Mouse (Mus musculus) testis, adult 2 months (tissue): Measurements from ENCODE around the gene Gm3187.
"Not testable (repeated sequence)": the region's sequence is repeated elsewhere in the genome, so short reads cannot be mapped to it uniquely, and the experiment has no call there.

Experiments used
- CTCF ChIP-seq: fragments of 200-500 bp; IDR thresholded peaks from 2 replicates; pipeline ENCODE4 v1.5.1; 2012; ENCODE audit warnings: low read depth, mild to moderate bottlenecking, inconsistent platforms, low read length, moderate library complexity; ENCODE audit not compliant: control insufficient read depth, insufficient read depth, insufficient replicate concordance
- POLR2A ChIP-seq: fragments of 200-500 bp; IDR thresholded peaks from 2 replicates; pipeline ENCODE4 v1.6.1; 2012; ENCODE audit warnings: low read depth, mild to moderate bottlenecking, inconsistent platforms, low read length, moderate library complexity; ENCODE audit not compliant: control insufficient read depth

DNA sequence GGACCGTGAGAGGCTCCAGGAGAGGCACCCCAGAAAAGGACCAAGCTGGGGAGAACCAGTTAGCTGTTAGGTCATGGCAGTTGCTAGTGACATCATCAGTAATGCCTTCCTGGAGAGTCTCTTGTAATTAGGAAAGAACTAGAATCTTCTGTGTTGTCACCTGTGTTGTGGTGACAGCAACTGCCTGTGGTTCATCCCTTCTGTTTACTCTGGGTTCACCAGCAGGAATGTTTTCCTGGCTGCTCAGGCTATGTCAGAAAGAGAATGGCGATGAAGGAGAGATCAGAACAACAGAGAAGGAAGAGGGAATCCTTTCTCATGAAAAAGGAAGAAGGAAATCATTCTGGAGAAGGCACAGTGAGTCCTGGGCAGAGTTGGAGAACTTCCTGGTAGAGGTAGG lies 54.2 kb downstream of the Gm3187 start, which contains the start of gene Gm3532:
- not testable (repeated sequence) for TF ChIP-seq POLR2A, CTCF
